Mouse (Mus musculus) testis, postnatal 14 days (tissue): ENCODE measurements around the gene Nedd9.

ENCODE experiments used
- DNase-seq: peaks from one replicate; pipeline ENCODE4 v3.0.0; 2021; ENCODE audit warnings: low spot score

Gene Nedd9

DNA sequence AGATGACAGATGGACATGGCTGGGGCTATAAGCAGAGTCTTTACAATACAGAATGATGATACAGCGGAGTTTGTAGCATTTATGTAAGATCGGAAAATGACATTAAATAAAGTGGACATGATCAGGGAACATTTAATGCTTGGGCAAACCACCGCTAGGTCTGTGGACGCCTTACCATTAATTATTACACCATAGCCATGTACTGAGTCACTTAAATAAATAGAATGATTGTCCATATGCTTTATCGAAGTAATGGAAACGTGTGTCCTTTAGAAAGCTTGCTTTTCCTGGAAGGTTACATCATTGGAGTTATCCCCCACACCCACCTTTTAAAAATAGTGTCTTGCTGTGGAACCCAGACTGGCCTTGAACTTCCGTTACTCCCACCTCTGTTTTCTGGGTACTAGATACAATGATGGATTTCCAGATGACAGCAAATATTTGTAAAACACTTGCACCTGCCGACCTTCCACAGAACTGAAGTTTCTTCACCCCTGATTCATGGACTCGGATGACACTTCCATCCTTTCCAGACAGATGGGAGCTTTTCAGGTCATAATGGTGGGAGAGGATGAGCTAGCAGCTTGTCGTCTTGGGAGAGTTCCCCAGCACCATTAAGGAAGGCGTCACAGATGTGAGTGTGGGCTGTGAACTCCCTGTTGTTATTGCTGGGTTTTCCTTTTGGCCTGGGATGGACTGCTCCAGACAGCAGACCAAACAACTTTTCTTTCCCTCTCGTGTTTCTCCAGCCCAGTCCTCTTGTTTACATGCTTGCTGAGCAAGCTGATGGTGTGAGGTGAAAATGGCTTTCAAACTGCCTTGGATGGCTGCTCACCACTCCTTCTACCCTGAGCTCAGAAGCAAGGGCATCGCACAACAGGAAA is 76.7 kb downstream of the Nedd9 start:
- no peak for DNase-seq

DNA sequence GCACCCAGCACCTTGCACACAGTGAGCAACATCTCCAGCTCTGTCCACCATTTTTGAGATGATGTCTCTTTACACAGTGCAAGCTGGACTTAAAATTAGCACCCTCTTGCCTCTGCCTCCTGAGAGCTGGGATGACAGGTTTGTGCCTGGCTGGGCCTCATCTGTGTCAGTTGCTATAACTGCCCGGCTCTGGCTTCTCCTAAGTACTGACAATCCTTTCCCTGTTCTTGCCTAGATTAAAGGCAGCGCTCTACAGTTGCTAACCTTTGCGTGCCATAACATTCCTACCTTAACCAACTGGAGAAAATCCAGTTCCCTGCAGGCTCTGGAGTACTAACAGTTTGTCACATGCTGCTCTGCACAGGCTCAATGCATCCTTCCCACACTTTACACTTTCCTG is 77.9 kb downstream of the Nedd9 start:
- DNase-seq = no peak

DNA sequence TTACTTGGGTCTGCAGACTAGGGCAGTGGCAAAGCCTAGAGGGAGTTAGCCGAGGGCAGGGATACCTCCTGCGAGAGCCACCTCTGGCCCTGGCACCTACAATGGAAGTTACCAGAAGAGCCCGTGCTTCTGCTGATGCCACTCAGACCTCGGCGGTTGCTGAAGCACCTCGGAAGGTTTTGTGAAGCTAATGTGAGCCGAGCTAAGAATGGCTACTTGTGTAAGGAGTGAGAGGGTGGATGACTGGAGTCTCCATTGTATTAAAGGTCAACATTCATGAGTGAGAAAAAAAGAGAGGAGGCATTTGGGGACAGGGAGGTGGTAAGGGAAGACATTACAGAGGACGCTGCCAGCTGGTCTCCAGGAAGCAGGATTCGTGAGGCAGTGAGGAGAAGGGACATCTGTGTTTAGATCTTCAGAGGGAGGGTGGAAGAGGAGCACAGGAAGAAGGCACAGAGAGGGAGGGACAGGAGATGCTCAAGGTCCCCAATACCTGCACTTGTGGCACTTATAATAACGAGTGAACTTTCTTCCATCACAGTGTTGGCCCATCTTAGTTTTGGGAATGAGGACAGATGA is 78.7 kb downstream of the Nedd9 start:
- no peak for DNase-seq

DNA sequence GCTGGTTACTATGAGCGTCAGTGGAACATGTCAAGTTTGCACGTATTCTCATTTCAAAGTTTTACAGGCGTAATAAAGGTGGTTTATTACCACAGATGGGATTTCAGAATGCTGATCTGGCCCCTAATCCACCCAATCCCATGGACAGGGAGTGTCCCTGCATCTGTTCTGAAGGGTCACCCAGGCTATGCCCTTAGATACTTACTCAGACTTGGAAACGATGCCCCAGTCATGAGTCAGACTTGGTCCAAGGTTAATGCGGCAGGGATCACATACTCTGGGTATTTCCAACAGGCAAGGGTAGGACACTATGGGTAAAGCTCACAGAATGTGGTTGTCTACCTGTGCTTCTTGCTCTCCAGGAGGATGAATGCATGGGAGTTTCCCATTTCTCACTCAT is 82.2 kb downstream of the Nedd9 start:
- DNase-seq = no peak

DNA sequence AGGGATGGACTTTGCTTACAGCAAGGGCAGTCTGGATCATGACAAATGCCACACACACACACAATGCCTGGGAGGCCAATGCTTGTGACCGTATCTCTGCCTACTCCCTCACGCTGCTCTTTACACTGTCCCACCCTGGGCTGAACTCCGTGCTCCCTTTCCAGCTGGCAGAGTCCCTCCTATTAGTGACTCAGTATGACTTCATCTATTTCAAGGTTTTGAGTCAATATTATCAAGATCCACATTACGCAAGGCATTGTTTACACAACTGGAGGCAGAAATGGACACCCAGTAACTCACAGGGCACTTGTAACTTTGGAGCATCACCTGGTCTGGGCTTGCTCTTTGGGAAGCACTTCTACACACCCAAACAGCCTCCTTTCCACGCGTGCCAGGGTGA is 83.3 kb downstream of the Nedd9 start:
- DNase-seq = no peak

DNA sequence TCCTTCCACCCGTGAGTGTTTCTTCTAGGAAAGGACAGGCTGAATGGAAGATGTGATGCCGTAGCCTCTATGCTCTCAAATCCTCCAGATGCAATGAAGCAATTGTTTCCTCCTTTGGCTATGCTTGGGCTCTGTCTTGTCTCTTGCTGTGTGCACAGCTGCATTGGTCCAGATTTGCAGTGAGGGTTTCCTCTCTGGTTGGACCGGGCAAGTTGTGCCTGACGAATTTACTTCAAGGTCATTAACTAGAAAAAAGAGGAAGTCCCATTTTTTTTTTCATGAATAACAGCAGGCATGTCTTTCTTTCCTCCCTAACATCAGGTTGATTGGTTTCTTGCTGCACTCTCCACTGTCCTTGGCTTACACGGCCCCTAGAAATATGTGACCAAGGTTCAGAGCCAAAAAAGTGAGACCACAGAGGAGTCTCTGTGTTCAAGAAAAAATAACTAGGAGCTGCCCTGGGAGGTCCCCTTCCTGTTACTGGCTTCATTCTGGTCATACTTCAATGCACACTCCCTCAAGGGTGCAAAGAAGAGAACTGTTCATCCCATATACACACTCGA is 84.6 kb downstream of the Nedd9 start:
- no peak for DNase-seq

DNA sequence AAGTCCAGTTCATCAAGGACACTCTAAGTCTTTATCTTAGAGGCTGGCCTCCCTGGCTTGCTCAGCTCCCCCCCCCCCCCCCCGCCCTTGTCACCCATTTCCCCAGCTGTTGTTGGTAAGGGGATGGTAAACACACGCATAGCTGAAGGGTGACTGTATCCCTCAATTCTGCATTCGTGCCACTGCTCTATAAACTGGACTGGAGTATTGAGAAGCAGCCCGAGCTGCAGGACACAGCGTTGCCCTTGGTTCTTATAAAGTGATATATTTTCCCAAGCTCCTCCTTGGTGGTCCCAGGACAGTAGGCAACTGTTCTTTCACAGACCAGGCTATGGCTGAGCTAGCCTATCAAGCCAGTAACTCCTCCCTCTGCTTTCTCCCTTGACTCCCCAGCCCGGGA is 85.4 kb downstream of the Nedd9 start:
- no peak for DNase-seq

DNA sequence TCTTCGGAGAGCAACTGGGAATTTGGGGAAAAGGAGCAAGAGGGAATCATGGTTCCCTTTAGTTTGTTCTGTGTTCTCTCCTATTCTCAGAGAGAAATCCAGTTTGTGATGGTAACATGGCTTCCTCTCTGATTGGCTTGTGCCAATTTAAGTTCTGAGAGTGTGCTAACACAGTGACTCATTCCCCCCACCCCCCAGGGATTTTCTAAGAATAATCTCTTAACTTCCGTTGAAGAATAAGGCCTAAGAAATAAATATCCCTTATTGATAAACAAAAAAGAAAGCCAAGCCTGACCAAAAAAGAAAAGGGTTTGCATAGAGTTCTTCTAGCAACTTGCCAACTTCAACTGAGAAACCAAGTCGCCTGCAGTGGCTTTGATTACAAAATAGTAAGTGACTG is 86.9 kb downstream of the Nedd9 start:
- DNase-seq = no peak

DNA sequence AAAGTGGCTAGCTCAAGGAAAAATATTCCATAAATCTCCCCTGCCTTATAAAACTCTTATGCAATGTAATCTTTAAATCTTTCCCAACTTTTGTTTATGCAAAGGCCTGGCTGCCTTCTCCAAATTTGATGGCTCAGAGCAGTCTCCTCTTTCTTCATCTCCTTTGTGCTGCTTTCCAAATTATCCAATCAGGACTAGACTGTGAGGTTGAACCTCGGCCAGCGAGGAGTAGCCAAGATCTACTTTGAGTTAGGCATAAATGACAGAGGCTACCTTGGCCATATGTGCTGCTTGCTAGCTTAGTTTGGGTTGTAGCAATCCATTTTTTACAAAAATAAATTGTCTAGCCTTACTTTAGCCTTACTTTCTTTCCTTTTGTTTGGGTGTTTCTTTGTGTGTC is 95.0 kb downstream of the Nedd9 start:
- DNase-seq = no peak

DNA sequence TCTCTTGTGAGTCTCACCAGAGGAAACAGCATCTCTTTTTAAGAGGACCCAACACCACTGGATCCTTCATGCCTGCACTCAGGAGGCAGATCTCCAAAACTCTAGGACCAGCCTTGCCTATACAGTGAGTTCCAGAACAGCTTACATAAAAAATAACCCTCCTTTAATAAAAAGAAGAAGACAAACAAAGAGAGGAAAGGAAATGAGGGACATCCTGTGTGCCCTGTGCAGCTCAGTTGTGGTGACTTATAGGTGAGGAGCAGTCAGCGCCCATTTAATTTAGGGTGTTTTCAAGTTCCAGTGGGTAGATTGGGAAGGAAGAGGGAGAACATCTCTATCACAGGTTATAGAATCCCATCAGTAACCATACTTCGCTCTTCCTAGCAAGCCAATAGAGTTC is 96.5 kb downstream of the Nedd9 start:
- DNase-seq = no peak

DNA sequence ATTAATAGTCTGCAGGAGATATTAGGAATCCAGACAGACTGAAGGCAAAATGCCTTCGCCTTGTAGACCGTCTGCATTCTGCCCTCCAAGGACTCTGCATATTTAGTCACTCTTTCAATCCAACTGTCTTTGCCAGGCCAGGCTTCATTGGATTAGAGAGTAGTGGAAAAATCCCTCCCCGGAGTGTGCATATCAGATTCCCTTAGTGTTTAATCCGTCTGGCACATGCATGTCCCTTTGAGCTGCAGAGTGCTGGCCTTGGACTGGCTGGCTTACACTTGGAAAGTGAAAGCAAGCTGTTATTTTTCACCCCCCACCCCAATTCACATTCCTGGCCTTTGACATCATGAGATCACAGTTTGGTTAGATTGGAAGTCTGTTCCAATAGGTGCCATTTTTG is 100.6 kb downstream of the Nedd9 start:
- DNase-seq = no peak

DNA sequence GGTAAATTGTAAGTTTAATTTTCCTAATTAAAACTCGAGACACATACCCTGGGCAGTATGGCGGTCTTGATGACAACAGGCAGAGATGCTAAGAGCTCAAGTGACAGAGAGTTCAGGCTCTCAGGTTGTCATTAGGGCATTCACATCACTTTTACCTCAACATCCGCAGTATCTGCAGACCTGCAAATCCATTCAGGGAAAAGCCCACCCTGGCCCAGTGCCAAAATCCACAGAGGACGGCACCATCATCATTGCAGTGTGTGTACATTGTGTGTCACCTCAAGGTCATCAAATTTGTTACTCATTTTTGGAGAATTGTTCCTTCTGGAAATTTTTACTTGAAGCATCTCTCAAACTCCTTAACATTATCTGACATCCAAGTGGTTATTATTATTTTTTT is 102.3 kb downstream of the Nedd9 start:
- no peak for DNase-seq

DNA sequence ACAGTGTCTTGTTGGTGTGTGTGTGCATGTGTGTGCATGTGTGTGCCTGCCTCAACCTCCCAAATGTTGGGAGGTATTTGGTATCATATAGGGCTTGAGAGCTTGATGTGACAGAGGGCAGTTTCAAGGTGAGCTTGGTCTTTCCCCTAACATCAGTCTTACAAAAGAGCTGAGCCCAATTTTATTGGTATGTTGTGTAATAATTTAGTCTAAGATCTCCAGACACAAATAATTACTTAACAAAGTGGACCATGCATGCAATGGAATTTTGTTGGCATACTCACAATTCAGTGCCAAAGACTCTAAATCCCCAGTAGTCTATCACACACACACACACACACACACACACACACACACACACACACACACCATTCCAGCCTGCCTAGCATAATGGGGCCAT is 104.5 kb downstream of the Nedd9 start:
- no peak for DNase-seq

DNA sequence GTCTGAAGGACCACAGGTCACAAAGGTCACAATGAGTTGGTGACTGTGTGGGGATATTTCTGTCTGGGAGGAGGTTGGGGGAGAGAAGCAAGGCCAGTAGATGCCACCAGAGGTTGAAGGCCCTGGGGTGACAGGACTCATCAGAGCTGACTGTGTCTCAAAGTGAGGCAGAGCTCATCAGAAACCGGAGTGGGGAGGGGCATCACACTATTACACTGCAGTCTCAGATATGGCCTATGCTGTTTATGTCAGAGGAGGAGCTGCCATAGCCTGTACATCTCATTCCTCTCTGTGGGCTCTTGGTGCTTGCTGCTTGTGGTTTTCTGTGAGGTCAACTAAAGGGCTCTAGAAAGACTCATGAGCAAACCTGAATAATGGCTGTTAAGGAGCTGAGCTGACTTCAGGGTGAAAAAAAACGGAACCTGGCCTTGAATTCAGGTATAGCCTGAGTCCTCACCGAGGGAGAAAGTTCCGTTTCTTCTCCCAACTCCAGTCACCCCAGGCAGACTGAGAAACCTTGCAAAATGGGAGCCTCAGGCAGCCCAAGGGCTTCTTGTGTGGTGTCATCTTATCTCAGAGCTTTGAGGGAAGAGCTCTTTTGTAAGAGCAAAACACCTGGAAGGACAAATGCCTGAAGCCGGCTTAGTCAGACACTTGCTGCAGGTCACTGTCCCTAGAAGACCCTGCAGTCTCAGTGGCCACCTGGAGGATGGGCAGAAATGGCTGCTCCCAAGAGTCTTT is 105.2 kb downstream of the Nedd9 start:
- DNase-seq = no peak

DNA sequence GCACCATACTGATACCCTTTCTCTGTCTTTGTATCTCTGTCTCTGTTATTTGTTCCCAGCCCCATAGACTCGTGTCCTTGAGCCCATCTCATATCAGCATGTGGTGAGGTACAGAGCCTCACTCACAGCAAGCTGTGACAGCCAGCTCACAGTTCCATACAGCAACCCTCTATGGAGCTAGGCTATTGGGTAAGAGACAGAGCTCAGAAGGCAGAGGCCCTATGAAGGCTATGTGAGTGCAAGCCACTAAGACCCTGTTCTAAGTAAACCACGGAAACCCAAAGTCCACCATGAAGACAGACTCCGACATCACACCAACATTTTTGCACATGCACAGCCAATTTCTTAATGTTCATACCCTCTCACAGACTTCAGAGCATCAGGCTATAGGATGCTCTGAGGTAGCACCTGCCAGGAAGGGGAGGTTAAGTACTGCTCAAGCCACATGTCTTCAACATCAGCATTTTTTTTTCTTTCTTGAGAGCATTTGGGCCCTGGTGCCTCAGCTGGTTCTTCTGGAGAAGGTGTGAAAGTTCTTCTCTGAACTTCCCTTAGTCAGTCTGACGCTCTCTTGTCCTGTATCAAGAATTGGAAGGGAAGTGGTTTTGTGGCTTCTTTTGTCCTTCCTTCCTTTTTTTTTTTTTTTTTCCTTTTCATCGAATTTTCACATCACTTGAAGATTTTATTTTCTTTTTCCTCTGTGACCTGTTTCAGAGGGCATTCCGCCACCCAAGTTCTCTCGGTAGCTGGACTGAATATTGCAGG is 105.9 kb downstream of the Nedd9 start:
- DNase-seq = no peak

DNA sequence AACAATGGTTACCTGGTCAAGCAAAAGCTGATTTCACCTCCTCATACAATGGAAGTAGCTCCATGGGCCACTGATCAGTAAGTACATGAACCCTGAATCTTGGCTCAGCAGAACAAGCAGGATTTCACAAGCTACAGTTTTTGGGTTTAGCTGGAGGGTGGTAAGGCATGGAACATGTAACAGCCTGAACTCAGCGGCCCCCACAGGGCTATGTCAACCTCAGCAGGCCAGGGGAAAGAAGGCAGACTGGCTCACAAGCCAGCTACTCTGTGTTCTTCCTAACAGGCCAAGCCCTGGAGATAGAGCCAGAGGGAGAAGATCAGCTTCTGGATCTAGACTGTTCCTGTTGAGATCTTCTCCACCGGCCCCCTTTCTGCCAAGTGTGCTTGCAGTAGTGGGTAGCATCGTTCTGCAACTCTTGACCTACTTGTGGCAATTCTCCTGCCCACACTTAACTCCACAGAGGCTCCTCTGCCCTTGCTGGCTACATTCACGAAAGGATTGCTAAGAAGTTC is 107.2 kb downstream of the Nedd9 start:
- no peak for DNase-seq

DNA sequence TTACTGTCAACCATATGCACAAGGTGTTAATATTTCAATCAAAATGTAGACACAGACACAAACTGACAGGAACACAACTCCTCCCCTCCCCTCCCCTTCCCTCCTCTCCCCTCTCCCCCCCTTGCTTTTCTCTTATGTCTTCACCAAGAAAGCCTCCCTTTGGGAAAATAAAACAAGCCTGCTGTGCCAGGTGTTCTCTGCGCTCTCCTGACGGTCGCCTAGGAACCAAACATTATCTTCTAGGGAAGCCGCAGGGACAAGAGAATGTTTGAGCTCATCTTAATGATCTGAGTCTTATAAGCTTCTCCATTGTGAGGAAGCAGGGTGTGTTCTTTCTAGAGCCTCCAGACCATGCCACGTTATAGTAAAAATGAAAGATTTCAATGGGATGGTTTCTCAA is 108.7 kb downstream of the Nedd9 start:
- no peak for DNase-seq

DNA sequence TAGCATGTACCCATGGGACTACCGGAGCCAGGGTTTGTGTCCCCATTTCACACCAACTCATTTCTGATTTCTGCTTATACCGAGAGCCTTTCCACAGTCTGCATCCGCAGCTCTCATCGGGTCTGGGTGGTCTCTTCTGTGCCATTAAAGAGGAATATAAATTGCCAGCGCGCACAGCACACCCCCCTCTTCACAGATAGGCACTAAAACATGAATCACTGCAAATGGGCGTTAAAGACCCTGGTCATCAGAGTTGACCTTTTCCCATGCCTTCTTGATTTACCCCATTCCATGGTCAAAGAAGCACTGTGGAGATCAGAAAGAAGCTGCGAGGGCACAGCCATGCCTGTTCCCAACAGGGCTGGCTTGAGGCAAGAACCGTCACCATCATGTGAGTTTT is 109.3 kb downstream of the Nedd9 start:
- DNase-seq = no peak

DNA sequence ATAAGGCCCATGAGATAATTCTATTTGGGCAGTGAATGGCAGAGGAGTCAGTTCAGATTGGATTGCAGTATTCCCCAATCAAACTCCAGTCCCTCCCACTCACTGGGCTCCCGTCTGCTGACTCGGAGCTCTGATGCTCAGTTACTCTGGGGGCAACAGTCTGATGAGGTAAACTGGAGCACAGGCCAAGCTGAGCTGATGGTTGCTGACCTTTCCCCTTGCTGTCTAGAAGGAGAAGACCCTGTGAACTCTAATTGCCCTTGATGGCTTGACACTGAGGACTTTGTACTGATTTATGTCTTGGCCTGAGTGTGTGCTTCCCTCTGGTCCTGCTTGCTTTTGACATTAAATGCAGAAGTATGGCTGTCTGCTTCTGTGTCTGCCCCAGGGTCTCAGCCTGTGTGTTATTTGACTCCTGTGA is 110.1 kb downstream of the Nedd9 start:
- no peak for DNase-seq

DNA sequence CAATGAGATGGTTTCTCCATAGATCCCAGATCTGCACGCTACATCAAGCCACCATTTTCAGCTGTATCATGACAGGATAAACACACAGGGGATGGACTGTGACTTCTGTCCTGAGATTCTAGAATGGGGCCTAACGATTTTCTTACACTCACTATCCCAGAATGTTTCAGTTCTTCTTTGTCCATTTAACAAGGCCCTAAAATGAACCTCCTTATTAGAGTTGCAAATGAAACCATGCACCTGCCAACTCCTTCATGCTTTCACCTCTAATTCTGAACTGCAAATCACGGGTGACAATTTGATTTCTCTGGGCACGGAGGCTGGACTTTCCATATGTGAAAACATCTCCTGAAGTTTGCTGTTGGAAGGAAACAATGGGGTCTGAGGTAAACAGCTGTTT is 111.1 kb downstream of the Nedd9 start:
- no peak for DNase-seq

DNA sequence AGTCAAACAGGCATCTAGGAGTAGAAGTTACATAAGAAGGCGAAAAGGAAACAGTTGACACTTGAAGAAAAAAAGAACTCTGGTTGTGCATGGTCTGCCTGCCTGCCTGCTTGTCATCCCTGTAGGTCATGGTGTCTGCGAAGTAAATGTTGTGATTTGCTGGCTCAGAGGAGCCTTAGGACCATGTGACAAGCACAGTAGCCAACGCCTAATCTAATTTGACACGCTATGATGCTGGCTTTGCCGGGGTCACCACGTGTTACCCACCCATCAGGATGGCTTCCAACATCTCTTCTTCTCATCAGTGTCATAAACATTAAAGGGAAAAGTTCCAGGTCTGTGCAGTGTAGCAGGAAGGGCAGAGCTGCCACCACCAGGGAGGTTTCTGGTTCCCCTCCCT is 111.5 kb downstream of the Nedd9 start:
- DNase-seq = no peak

DNA sequence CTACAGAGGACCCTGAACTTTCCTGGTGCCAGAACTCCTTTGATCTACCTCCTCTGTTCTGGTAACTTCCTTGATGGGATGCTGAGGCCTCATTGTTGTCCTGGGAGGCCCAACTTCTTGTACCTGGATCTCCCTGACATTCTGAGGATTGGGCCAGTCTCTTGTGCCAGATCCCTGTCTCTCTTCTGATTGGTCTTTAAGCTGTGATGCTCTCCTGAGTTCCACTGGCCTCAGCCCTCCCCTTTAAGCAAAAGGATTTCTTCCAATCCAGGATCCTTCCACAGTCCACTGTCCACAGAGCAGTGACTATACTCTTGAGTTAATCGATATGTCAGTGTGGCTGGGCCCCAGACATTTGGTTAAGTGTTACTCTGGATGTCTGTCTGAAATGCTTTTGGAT is 112.3 kb downstream of the Nedd9 start:
- DNase-seq = no peak
